Mouse (Mus musculus): ENCODE results near the gene Pja2.
"Not testable (repeated sequence)": the region's sequence is repeated elsewhere in the genome, so short reads cannot be mapped to it uniquely, and the experiment has no call there.

Gene Pja2

DNA sequence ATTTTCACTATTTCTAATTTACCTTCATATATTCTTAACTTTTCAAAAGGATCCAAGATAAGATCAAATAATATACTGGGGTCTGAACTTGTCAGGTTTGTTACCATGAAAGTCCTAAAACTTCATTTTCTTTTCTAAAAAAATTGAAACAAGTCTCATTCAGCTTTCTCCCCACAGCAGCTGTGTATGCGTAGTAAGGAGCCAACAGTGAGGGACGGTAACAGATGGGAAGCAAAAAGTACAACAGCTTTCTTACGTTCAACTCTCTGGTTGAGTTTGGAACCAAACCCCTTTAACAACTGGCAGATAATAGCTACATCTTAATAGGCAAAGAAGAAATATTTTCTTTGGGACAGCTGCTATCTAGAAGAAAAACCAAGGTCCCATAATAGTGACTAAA, 50.3 kb downstream of the Pja2 start:
- DNase-seq (ENCODE audit: low read depth, low spot score) = not testable (repeated sequence)

DNA sequence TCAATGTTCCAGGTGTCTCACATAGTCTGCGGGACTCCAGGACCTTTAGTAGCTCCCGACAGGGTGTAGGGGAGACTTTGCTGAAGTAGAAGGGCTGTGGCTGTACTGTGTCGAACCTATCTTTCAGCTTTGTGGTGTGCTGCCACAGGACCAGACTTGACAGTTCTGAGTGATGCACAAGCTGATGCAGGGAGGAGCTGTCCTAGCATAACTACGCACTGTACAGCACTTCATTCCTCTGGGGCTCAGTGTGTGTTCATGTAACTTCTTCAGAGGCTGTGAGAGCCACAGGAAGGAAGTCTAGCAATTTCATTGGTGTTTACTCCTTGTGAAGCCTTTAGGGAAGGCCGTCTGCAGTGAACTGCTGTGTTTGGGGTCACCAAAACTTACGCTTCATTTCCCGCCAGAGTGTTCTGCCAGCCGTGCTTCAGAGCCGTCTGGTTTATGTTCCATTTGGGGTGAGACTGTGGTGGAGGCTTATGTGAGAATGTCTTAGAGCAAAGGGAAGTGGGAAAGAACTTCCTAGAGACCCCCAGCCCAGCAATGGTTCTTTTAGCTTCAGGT, 54.0 kb downstream of the Pja2 start:
- no peak for DNase-seq (ENCODE audit: low read depth, low spot score)

DNA sequence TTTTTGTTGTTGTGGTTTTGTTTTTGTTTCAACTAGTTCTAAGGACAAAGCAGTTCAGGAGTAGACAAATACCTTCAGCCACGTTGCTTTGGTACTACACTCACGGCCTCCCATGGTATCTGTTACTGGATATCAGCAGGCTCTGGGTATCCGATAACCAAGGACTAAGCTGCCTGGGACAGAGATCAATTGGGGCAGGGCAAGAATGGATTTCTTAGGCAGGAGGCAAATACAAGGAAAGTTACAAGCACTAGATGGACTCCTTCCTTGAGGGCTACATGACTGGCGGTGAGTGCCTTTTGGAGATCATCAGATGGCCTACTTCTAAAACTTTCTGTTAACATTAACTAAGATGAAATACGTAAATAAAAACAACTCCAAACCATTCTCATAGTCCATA, 55.0 kb downstream of the Pja2 start:
- DNase-seq (ENCODE audit: low read depth, low spot score) = no peak

DNA sequence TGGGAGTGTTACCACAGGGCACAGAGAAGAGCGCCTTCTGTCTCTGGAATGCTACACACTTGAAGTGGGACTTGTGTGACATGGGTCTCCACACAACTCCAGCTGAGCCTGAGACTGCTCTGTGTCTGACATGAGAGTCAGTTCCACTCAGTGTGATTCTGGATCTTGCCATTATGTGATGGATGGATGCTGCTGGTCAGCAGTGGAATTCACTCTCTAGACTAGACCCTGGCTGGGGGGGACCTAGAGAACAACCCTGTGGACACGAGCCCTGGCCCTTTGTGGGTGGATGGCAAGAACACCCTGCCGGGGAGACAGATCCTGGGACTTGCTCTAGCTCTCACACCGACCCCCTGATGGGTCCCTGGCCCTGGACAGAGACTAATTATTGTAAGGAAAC, 56.5 kb downstream of the Pja2 start:
- DNase-seq (ENCODE audit: low read depth, low spot score) = no peak

DNA sequence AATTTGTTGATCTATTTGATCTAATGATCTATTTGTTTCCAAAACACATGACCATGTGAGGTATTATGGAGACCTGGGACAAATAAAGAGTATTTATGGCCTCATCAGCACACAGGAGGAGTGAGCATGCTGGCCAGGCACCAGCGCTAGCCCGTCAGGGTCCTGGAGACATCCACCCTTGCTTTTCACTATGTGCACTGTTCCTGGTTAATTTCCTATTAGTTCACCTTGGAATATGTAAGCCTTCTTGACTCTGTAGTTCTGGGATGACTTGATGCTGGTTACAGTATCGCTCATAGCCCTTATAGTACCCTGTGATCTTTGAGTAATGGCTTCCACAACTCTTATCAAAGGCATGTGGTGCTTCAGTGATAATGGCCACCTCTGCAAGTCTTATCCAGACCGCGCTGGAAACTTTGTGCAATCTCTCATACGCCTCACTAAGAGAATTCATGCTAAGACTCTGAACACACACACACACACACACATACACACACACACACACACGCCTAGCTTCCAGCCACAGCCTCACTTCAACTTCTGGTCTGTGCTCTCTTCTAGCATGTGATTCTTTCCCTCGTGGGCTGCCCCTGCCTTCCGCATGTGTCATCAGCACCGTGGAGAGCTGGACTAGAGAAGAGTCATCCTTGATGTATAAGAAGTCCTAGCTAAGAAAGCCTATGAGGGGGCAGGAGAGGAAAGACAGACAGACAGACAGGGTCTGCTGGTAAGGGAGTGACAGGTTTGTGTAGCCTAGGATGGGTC, 57.2 kb downstream of the Pja2 start:
- DNase-seq (ENCODE audit: low read depth, low spot score) = no peak

DNA sequence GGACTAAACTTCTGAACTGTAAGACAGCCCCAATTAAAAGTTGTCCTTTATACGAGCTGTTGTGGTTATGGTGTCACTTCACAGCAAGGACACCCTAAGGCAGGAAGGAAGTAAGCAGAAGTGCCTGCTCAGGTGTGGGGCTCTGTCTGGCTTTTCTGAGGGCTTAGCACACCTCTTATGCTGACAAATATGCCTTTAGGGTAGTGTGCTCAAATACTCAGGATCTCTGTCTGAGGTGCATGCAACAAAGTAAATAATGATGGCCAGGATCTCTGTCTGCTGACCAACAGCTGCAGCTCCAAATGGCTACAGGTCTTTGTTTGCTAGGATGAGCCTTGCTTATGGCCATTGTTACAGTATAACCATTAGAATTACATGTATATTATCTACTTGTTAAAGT, 71.1 kb downstream of the Pja2 start:
- no peak for DNase-seq (ENCODE audit: low read depth, low spot score)

DNA sequence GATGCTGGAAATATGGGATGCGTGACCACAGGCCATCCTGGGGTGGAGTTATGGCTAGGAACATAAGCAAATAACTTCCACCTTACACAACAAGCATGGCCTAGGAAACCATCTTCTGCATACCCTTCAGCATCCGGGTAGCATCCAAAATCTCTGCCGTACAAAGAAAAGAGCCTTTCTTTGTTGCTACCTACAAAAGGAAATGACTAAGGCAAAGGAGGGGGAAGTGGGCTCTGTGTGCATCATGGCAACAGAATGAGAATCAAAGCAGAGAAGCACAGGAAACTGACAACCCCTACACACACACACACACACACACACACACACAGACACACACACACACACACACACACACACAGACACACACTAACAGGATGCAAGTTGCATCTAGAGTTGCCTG, 83.5 kb downstream of the Pja2 start:
- DNase-seq (ENCODE audit: low read depth, low spot score) = no peak

DNA sequence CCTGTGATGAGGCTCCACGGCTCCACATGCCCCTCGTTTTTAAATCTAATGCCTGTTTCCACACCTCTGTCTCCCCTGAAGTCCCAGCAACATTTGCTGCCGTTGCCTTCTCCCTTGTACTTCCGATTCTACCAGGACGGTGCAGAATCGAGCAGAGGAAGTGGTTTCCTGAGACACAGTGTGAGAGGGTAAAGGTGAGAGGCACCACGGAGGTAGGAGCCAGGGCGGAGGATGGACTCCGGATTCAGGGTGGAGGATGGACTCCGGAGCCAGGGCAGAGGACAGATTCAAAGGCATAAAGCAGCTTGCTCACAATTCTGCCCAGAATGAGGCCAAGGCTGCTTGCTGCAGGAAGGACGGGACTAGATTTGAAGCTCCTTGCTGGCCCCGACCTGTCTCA, 88.8 kb downstream of the Pja2 start:
- no peak for DNase-seq (ENCODE audit: low read depth, low spot score)

DNA sequence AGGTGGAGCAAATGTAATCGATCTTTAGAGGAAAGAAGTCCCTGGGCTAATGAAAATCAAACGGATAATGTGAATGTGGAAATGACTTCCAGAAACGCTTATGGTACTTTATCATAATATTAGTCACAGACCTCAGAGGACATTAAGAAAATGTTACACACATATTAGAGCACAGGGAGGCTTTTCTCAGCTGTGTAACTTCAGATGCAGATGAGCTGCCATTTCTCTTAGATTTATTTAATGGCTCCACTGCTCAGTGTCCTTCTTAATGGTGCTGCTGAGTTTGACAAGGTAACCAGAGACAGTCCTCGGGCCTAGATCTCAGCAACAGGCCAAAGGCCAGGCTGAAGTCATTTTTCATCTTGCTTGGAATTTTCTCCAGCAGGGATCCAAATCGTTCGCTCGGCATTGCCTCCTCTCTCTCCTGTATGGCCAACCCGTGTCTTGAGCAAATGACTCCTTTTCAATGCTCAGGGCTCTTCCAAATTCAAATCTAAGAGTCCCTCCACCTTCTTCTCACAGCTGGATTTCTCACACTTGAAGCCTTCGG, 89.3 kb downstream of the Pja2 start:
- DNase-seq (ENCODE audit: low read depth, low spot score) = no peak

DNA sequence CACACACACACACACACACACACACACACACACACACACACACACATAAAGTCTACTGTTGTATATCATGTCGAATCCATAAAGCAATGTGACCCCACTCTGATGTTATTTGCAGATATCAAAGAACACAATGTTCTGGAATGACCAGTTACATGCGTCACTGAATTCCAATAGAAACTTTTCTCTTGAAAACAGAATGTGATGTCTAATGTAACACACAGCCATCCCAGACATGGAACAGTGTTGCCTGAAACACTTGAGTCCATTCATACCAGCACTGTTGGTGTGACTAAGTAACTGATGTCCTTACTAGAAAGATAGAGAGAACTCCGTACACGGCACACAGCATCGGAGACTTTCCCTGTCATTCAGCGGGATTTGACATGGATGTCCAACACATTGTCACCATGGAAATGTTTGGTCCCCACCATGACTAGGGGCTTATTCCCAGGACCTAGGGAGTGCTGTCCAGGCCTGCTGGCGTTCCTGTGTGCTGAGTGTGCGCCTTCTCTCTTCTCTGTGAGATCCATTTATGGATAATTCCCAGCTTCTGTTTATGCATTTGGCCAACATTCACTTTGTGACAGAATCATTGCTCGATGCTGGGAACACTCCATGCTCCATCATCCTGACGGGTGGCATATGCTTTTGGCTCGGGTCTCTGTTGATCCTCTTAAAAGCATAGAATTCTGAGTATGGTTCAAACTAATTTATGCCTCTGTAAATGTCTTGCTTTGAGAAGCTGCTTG, 90.0 kb downstream of the Pja2 start:
- no peak for DNase-seq (ENCODE audit: low read depth, low spot score)

DNA sequence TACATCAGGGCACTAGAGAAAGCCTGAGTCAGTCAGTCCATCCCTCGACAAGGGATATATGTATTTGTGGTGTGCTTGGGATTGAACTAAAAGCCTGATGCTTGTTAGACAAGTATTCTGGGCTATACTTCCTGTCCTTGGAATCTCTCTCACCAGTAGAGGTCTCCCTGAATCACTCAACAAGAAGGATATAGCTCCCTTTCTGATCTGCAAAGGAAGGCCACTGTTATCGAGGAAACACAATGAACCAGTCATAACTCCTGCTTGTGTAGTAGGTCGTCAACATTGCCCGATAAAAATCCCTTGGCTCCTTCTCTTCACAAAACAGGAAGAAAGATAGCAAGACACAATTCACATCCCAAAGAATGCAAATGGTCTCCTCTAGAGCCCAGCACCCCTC, 99.6 kb downstream of the Pja2 start:
- DNase-seq (ENCODE audit: low read depth, low spot score) = peak; percentile 38

DNA sequence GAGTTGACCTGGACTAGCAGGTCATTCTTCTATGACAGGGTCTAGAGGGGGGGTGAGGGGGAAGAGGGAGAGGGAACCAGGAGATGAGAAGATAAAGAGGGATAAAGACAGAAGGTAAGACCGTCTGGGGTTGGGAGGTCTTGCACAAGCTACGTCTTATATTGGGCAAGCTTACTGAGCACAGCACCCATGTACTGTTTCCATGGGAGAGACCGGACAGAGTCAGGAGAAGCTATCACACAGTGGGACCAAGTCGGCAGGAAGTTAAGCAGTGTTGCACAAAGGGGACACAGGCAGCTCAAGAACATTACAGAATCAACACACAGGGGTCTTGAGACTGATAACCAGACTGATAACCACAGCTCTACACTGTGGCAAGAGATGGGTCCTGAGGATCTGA, 100.1 kb downstream of the Pja2 start:
- DNase-seq (ENCODE audit: low read depth, low spot score) = not testable (repeated sequence)

DNA sequence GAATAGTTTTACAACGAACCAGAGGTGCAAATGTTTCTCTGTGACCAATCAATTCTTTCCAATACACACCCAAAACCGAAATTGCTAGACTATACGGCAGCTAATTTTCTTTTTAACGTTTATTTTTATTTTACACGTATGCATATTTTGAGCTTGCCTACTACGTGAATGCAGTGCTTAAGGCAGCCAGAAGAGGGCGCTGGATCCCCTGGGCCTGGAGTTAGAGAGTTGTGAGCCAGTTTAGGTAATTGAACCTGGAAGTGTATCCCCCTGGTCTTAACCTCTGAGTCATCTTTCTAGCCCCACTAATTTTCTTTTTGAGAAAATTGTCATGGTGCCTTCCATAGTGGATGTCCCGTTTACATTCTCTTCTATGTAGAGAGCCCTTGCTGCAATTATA, 100.5 kb downstream of the Pja2 start:
- peak; percentile 47 for DNase-seq (ENCODE audit: low read depth, low spot score)
